In the genomic region with DNA sequence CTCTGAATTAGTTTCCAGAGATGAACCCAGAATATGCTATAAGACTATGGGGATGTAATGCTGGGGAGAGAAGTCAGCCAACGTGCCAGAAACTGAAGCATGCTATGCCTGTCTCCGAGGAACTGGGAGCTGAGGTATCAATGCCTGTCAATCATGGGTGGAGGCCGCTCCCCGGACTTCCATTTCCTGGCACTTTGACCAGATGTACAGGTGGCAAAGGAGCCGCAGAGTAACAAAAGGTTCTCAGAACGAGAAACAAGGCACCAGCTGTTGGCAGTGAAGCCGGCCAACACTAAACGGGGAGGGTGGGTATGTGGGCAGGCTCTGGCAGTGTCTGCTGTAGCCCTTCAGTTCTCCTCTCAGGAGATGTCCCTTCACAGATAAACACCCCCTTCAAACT, we compare ENCODE assay signal across 9 mouse cellular contexts.
DNase-seq lines count a peak whose midpoint lies in the region; ATAC-seq lines count a peak whose summit lies in the region.
"Had no signal": no experiment of that assay in that cellular context is flagged by ENCODE, and none has a peak within 500 bp of the region (broad histone marks: within the 10 kb centered on the region; RNA-seq: fewer than 3 reads in every experiment).

No protein-coding gene starts in this region.

- no peak overlapping the region for H3K27ac ChIP-seq in midbrain, embryonic 16.5 days (ENCODE audit: low read length)
- H3K27ac ChIP-seq: lung, embryonic 15.5 days had no signal

- peak; percentile 21; the same call in 1 of the 2 replicates for ATAC-seq in midbrain, embryonic 16.5 days

- H3K4me1 ChIP-seq in midbrain, embryonic 16.5 days (ENCODE audit: control insufficient read depth, insufficient read depth, low read length) = no peaks in the 10 kb centered on the region
- H3K4me1 ChIP-seq: lung, embryonic 15.5 days had no signal

- H3K4me2 ChIP-seq in midbrain, embryonic 16.5 days (ENCODE audit: low read length) = no peak overlapping the region
- H3K4me2 ChIP-seq: lung, embryonic 15.5 days had no signal

- H3K36me3 ChIP-seq in midbrain, embryonic 16.5 days (ENCODE audit: control insufficient read depth, insufficient read depth, low read length) = no peaks in the 10 kb centered on the region
- H3K36me3 ChIP-seq: lung, embryonic 15.5 days had no signal

- H3K4me3 ChIP-seq in midbrain, embryonic 16.5 days (ENCODE audit: low read depth, low read length) = no peak overlapping the region
- H3K4me3 ChIP-seq: lung, embryonic 15.5 days had no signal

- no peaks in the 10 kb centered on the region for H3K9me3 ChIP-seq in midbrain, embryonic 16.5 days (replicated peaks; ENCODE audit: control insufficient read depth, low read length, poor library complexity, severe bottlenecking)
- H3K9me3 ChIP-seq: lung, embryonic 15.5 days had no signal

- no peaks in the 10 kb centered on the region for H3K27me3 ChIP-seq in midbrain, embryonic 16.5 days (ENCODE audit: control insufficient read depth, insufficient read depth, low read depth, low read length)
- H3K27me3 ChIP-seq: lung, embryonic 15.5 days had no signal

- no peak overlapping the region for H3K9ac ChIP-seq in midbrain, embryonic 16.5 days (ENCODE audit: low read depth, low read length)
- H3K9ac ChIP-seq: lung, embryonic 15.5 days had no signal

- 50% methylated on average over 8 of the region's 8 CpGs for WGBS in midbrain, embryonic 16.5 days

- peak; percentile 12 for DNase-seq in cerebellum, adult 11-12 months
- DNase-seq in cerebellum, adult 11 months = no peak
- DNase-seq in right cerebral cortex, adult 18-20 months = peak; percentile 56
- no peak for DNase-seq in right cerebral cortex, postnatal 4 days
- DNase-seq in spleen, postnatal 10 days (ENCODE audit: low spot score in 2 of 2) = no peak
- DNase-seq in lung, adult 18-20 months = no peak
- DNase-seq in gastrocnemius, adult 8-10 months (ENCODE audit: low spot score in 2 of 2) = no peak

Comparison
In these comparisons a context has a peak if more than half of its experiments do, and no peak if none do; other contexts are left out.
1. DNase-seq: peak in cerebellum, adult 11-12 months (single experiment) and right cerebral cortex, adult 18-20 months (single experiment); none in cerebellum, adult 11 months (single experiment), right cerebral cortex, postnatal 4 days (single experiment), spleen, postnatal 10 days (0 of 2), lung, adult 18-20 months (0 of 2) and gastrocnemius, adult 8-10 months (0 of 2).